Mouse (Mus musculus): ENCODE results near the gene Il4i1.

GRCm38 (mm10) chr7:44812651-44813325 lies 3.4 kb upstream of the Il4i1 start:
- no peak for TF ChIP-seq CTCF (conservative IDR thresholded peaks at IDR 0.05; ENCODE audit: low read length)
- no peak for TF ChIP-seq POU5F1 (IDR thresholded peaks at IDR 0.05; ENCODE audit: borderline replicate concordance, low read length)
